Mouse (Mus musculus): ENCODE measurements around the gene Stra8. TPM values are rescaled to one million over a fixed set of nuclear protein-coding genes. Genes with fewer than 3 reads are reported as not detected.

Gene Stra8
- not detected for polyA plus RNA-seq (2014; fragmentation: Illumina TruSeq; extraction: RNeasy Lipid Tissue Mini Kit (QIAGEN cat#74804); ENCODE audit: low replicate concordance)

DNA sequence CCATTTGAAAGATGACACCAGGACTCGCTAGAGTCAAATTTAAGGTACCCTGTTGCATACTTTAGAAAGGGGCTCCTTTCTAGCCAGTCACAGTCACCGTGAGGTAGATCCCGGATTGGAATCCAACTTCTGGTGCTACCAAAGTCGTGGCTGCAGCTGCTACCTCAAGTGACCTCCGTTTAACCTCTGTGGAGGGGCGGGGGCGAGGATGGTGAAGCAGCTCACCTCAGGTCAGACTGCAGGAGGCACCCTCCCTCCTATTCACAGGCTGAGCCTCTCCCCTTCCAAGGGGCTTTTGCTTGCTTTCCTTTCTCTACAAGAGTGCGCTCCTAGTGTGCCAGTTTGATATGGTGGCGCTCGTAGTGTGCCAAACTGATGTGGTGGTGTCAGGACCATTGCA is at the start of gene Stra8:
Gene Stra8 (plus strand): TSS at position 208 of the 400 bp plus-strand sequence.

DNA sequence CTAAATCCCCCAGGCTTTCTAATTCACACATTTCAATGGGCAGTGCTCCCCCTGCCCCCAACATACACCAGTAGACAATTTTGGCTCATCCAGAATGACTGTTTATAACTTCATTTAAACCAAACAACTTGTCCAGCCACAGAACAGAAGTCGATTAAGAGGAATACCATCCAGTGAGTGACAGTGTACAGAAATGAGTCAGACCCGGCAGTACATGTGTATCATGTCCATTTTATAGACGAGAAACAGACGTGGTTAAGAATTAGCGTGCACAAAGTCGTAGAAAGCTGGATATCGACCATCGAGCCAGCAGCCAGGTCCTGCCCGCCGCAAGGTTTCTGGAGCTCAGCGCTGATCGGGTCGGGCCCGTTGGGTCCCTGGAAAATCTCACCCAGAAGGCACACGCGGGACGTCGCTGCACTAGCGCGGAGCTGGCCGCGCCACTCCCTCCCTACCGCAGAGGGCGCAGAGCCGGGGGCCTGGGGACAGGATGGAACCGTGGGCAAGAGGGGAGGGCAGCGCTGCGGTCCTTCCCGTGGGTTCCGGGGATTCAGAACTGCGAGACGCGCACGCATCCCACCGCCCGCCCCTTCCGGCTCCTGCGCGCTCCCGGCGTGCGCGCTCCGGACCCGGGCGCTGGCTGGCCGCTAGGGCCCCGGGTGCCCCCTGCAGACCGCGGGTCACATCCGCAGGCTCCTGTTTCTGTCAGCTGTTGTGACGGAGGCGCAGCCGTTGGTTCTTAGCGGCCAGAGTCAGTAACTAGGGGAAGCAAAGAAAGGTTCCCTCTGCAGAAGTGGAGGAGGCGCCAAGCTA is 42.2 kb upstream of the Stra8 start, which contains the start of gene Cyren:
Gene Cyren (minus strand): TSS at position 552 of the 813 bp plus-strand sequence.

DNA sequence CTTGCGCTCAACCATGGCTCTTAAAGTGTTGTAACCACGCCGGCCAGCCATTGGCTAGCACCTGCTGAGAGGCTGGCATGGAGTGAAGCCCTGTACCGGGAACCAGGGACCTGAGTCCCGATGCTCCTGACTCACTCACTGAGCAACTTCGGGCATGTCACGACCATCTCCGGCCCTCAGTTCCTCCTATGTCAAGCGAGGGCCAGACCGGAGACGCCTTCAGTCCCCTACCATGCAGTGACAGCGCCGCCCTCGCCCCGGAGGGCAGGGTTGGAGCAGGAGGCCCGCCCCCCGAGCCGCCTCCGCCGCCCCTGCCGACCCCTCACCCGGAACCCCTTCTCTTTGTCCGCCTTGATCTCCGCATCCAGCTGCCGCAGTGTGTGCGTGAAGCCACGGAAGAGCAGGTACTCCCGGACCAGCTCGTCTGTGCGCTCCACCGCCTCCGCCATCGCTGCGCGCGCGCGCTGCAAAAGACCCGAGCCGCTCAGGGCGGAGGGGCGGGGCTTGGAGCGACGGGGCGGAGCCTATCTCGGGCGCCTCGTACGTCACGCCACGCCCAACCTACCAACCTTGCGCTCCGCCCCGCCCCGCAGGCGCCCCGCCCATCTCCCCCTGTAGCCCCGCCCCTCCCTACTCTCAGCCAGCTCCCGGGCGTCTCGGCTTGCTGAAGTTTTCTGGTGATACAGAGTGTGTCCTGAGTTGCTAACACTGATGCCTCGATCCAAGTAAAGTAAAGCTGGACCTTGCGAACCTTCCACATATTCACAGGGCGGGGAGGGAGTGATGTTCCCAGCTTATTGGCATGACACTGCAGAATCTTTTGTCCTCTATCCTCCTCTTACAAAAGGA is 9.4 kb upstream of the Stra8 start, which contains the start of gene Wdr91:
Gene Wdr91 (minus strand): TSS at position 506 of the 849 bp plus-strand sequence.

DNA sequence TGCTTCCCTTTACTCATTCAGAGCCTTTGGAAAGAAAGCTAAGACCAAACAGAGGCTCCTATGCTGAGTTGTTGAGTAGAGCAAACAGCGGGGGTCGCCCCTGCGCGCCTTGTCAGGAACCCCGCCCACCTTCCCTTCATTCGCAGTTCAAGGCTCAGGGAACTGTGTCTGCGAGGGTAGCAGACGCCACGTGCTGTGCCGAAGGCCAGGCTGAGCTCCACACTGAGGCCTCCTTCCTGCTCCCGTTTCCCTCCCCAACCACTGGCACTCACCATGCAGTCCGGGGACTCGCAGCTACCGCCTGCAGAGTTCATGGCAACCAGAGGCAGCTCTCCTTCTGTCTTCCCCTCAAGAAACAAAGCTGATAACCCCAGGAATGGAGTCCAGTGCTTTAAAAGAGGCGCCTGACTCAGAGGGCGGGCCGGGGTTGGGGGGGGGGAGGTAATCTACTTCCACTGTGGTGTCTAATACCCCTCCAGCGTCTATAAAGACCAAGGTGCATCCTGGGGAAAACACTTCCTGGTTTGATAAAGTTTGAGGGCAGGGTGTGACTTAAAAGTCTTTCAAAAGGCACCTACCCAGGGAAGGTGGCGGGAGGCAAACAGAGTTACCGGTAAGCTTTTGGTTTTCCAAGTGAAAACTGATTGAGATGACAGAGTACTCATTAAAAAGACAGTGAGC is 68.3 kb downstream of the Stra8 start, which contains the start of gene Slc23a4:
Gene Slc23a4 (minus strand): TSS at position 324 of the 681 bp plus-strand sequence.

Other genes with a start within 250 kb of the Stra8 start
- gene Agbl3, start 139.7 kb upstream of the Stra8 start, polyA plus RNA-seq (2014; fragmentation: Illumina TruSeq; extraction: RNeasy Lipid Tissue Mini Kit (QIAGEN cat#74804); ENCODE audit: low replicate concordance): 4.8 TPM
- gene Tmem140, start 57.0 kb upstream of the Stra8 start, polyA plus RNA-seq (2014; fragmentation: Illumina TruSeq; extraction: RNeasy Lipid Tissue Mini Kit (QIAGEN cat#74804); ENCODE audit: low replicate concordance): 37.3 TPM
- 0.41 TPM for gene Cyren, start 42.1 kb upstream of the Stra8 start, polyA plus RNA-seq (2014; fragmentation: Illumina TruSeq; extraction: RNeasy Lipid Tissue Mini Kit (QIAGEN cat#74804); ENCODE audit: low replicate concordance)
- not detected for gene Wdr91, start 9.3 kb upstream of the Stra8 start, polyA plus RNA-seq (2014; fragmentation: Illumina TruSeq; extraction: RNeasy Lipid Tissue Mini Kit (QIAGEN cat#74804); ENCODE audit: low replicate concordance)
- 20.2 TPM for gene Slc23a4, start 68.2 kb downstream of the Stra8 start, polyA plus RNA-seq (2014; fragmentation: Illumina TruSeq; extraction: RNeasy Lipid Tissue Mini Kit (QIAGEN cat#74804); ENCODE audit: low replicate concordance)
- gene Cnot4, start 213.6 kb downstream of the Stra8 start, polyA plus RNA-seq (2014; fragmentation: Illumina TruSeq; extraction: RNeasy Lipid Tissue Mini Kit (QIAGEN cat#74804); ENCODE audit: low replicate concordance): 35.9 TPM